Mouse (Mus musculus) gastrocnemius, postnatal 14 days (tissue): ENCODE measurements around the gene Hus1b. TPM values are rescaled to one million over a fixed set of nuclear protein-coding genes. Genes with fewer than 3 reads are reported as not detected.

Experiments used
- DNase-seq: peaks from one replicate; pipeline ENCODE4 v3.0.0; 2021; ENCODE audit warnings: mixed read lengths
- intact Hi-C: fragments of 180-260 bp; cut with DNase I; formaldehyde crosslinking; loops from one replicate; pipeline ENCODE4 v1.15.1; 2025; ENCODE audit warnings: low total_unique reads
- long read RNA-seq, 2 experiments: library from polyadenylated mRNA; stranded (forward); transcript quantifications; one replicate each; pipeline ENCODE4 v2.0.0; 2021
- total RNA-seq, 2 experiments: library from RNA; stranded (reverse); gene quantifications; 2 replicates each; pipeline ENCODE4 v1.2.3; 2021

Gene Hus1b
- total RNA-seq: under 1 TPM in 1 of 2 experiments, not detected in 1; 0.47 TPM
- long read RNA-seq, experiment 1: 0 reads
- long read RNA-seq, experiment 2: 0 reads

DNA sequence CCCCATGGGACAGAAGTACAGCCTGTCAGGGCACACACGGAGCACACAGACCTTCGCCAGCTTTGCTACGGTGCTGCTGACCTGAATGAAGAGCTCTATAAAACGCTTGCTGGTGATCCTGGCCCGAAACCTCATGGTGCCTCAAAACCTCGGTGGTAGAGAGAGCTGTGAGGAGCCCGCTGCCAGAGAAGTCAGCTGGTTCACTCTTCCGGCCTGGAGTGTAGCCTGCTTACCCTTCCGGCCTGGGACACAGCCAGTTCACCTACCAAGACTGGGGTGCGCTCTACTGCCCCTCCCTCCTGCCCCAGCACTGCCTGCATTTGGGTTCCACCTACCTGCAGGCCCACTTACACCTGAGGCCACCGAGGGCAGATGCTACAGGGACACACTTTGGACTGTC is at the start of gene Hus1b:
Hus1b (minus strand) TSS at position 220 of the 400 bp plus-strand sequence.
- DNase-seq: no peak
- intact Hi-C loops: no loop called here

GRCm38 (mm10) chr13:30994249-30994858 is 46.8 kb upstream of the Hus1b start:
- no peak for DNase-seq
- intact Hi-C loops: loop anchor here (10.0 kb wide), 1 partner anchor 630 kb away; the partner anchor contains the start of gene Foxf2

- intact Hi-C loops: loop anchor here (10.0 kb wide), 1 partner anchor 631 kb away; the partner anchor contains the start of gene Foxf2
- no peak for DNase-seq
Measured at GRCm38 (mm10) chr13:30993819-30994218, 46.3 kb upstream of the Hus1b start.

- no peak for DNase-seq
- intact Hi-C loops: loop anchor here (10.0 kb wide), 1 partner anchor 635 kb away; the partner anchor contains the start of gene Foxf2
Measured at GRCm38 (mm10) chr13:30990233-30990632, 42.7 kb upstream of the Hus1b start.

GRCm38 (mm10) chr13:30989710-30990109 is 42.2 kb upstream of the Hus1b start:
- intact Hi-C loops: loop anchor here (10.0 kb wide), 1 partner anchor 635 kb away; the partner anchor contains the start of gene Foxf2
- no peak for DNase-seq

- intact Hi-C loops: no loop called here
- DNase-seq: no peak
Measured at GRCm38 (mm10) chr13:30987686-30988085, 40.1 kb upstream of the Hus1b start.

GRCm38 (mm10) chr13:30986934-30987455 is 39.4 kb upstream of the Hus1b start:
- intact Hi-C loops: no loop called here
- no peak for DNase-seq

- intact Hi-C loops: no loop called here
Measured at GRCm38 (mm10) chr13:30985598-30986466, 38.3 kb upstream of the Hus1b start.

GRCm38 (mm10) chr13:30985275-30985597 is 37.7 kb upstream of the Hus1b start:
- DNase-seq: no peak
- intact Hi-C loops: no loop called here

More at GRCm38 (mm10) chr13:30985598-30986466, 38.3 kb upstream of the Hus1b start:
- DNase-seq: peak; percentile 72

DNA sequence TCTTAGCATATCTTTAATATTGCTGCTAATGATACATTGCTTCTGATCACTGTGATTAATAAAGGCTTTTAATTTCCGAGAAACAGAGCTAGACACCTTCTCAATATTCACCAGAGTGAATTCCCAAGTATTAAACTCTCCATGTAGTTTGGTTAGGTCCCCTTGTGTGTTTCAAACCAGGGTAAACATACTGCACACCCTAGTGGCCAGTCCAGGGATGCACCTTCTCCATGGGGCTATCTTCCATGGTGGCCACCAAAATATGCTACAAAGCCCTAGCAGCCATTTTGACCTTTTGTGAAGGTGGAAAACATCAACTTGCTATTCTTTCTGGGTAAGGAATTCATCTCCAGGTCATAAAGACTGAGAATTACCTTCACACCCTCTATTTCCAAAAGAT is 34.1 kb upstream of the Hus1b start:
- peak; percentile 18 for DNase-seq
- intact Hi-C loops: loop anchor here (5.0 kb wide), 1 partner anchor 79 kb away; no protein-coding TSS in a partner anchor

DNA sequence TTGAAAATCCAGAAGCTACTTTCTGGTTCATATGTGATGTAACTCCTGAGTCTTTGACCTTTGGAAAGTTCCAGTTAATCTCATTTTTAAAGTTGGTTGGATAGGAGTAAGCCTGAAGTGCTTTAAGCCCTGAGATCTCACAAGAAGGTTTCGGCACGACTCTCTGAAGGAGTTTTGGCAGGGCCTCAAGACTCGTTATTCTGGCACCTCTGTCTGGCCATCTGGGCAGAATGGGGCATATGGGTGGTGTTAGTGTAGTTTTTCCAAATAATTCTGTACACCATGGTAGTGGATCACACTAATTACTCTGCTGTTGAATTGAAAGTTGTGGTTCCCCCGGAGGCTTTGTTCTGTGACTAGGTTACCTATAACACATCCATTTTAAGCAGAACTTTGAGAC is 30.7 kb upstream of the Hus1b start:
- intact Hi-C loops: no loop called here
- no peak for DNase-seq

- intact Hi-C loops: no loop called here
Measured at GRCm38 (mm10) chr13:30976536-30977084, 29.1 kb upstream of the Hus1b start.

GRCm38 (mm10) chr13:30974247-30974630 is 26.7 kb upstream of the Hus1b start:
- DNase-seq: no peak
- intact Hi-C loops: no loop called here

More at GRCm38 (mm10) chr13:30976536-30977084, 29.1 kb upstream of the Hus1b start:
- DNase-seq: no peak

DNA sequence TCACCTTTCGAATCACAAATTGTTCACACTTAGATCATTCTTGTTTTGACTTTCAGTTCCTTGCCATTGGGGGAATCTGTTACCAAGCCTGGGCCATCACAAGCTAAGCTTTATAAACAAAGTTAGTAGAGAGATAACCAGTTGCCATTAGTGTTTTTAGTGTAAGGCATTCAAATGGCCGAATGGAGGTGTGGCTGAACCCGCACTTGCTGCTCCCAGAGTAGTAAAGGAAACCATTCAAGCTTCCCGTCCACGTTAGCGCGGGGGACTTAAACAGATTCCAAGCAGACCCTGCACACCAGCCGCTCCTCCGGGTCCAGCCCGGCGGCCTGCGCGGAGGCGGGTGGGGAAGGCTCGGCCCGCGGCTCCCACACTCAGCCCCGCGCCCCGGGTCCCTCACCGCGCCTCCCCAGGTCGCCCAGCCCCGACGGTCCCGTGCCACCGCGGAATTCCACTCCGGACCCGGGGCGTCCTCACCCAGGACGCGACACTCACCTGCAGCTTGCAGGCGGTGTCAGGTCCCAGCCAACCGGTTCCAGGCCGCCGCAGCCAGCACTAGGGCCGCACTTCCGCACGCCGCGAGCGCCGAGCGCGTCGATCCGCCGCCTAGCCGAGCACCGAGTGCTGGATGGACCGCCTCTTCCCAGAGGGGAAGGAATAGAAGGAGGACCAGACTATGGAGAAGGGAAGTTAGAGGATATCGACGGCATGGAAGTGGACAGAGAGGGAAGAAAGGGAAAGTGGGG is 26.1 kb upstream of the Hus1b start, which contains the start of the genes Exoc2 and Gm5447:
Exoc2 (minus strand) TSS at position 593 of the 746 bp plus-strand sequence.
Gm5447 (plus strand) TSS at position 704 of the 746 bp plus-strand sequence.
- DNase-seq: peak; percentile 79
- intact Hi-C loops: no loop called here

- intact Hi-C loops: no loop called here
Measured at GRCm38 (mm10) chr13:30972102-30972501, 24.5 kb upstream of the Hus1b start.

GRCm38 (mm10) chr13:30971047-30971446 is 23.5 kb upstream of the Hus1b start:
- intact Hi-C loops: no loop called here
- DNase-seq: no peak

More at GRCm38 (mm10) chr13:30972102-30972501, 24.5 kb upstream of the Hus1b start:
- DNase-seq: no peak

- no peak for DNase-seq
- intact Hi-C loops: no loop called here
Measured at GRCm38 (mm10) chr13:30968311-30968710, 20.8 kb upstream of the Hus1b start.

GRCm38 (mm10) chr13:30966507-30966911 is 18.9 kb upstream of the Hus1b start:
- DNase-seq: no peak
- intact Hi-C loops: no loop called here

DNA sequence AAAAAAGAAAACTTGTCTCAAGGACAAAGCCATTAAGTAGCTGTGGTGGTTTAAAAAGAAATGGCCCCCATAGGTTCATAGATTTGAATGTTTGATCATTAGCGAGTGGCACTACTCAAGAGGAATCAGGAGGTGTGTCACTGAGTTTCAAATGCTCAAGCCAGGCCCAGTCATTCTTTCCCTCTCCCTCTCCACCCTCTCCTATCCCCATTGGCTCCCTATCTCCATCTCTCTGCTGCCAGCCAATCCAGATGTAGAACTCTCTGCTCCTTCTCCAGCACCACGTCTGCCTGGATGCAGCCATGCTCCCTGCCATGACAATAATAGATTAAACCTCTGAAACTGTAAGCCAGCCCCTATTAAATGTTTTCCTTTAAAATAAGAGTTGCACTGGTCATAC is 14.4 kb upstream of the Hus1b start:
- DNase-seq: no peak
- intact Hi-C loops: no loop called here
